Mouse (Mus musculus) urinary bladder, adult 18-20 months (tissue): ENCODE measurements around the gene Psmd13.
"Not testable (repeated sequence)": the region's sequence is repeated elsewhere in the genome, so short reads cannot be mapped to it uniquely, and the experiment has no call there.

Experiments used
- DNase-seq, 2 experiments: peaks; one replicate each; pipeline ENCODE4 v3.0.0; 2022; ENCODE audit warnings: low spot score in 2 of 2, mixed read lengths in 2 of 2

Psmd13 gene

GRCm38 (mm10) chr7:140856785-140857549, 24.8 kb upstream of the Psmd13 start, which contains the start of gene Ric8a:
Gene Ric8a (plus strand): TSS chr7:140856957.
- DNase-seq, result peak; percentile 90 to 93

- DNase-seq, result no peak
Observed at GRCm38 (mm10) chr7:140857550-140858505, 23.9 kb upstream of the Psmd13 start, which contains the start of gene Bet1l. Gene Bet1l (minus strand): TSS chr7:140857577.

GRCm38 (mm10) chr7:140858746-140859145, 23.0 kb upstream of the Psmd13 start:
- DNase-seq, result no peak

- DNase-seq, result no peak
Observed at GRCm38 (mm10) chr7:140859997-140860396, 21.8 kb upstream of the Psmd13 start.

GRCm38 (mm10) chr7:140860728-140861127, 21.0 kb upstream of the Psmd13 start:
- no peak for DNase-seq

- no peak for DNase-seq
Observed at GRCm38 (mm10) chr7:140864761-140865160, 17.0 kb upstream of the Psmd13 start.

- no peak for DNase-seq
Observed at GRCm38 (mm10) chr7:140874224-140874623, 7.5 kb upstream of the Psmd13 start.

- no peak for DNase-seq
Observed at GRCm38 (mm10) chr7:140877364-140877763, 4.4 kb upstream of the Psmd13 start.

- DNase-seq, result no peak
Observed at GRCm38 (mm10) chr7:140879355-140879754, 2.4 kb upstream of the Psmd13 start.

GRCm38 (mm10) chr7:140880419-140880818, 1.3 kb upstream of the Psmd13 start:
- DNase-seq, result no peak

- no peak for DNase-seq
Observed at GRCm38 (mm10) chr7:140880865-140881515, 778 bp upstream of the Psmd13 start.

GRCm38 (mm10) chr7:140882469-140882803, 668 bp downstream of the Psmd13 start:
- no peak for DNase-seq

GRCm38 (mm10) chr7:140890636-140891035, 8.9 kb downstream of the Psmd13 start:
- not testable (repeated sequence) for DNase-seq

GRCm38 (mm10) chr7:140894031-140894430, 12.3 kb downstream of the Psmd13 start:
- DNase-seq, result no peak

- no peak for DNase-seq
Observed at GRCm38 (mm10) chr7:140894611-140895010, 12.8 kb downstream of the Psmd13 start.

GRCm38 (mm10) chr7:140897863-140898262, 16.1 kb downstream of the Psmd13 start:
- no peak for DNase-seq

- no peak for DNase-seq
Observed at GRCm38 (mm10) chr7:140899121-140899520, 17.4 kb downstream of the Psmd13 start.

GRCm38 (mm10) chr7:140900220-140900619, 18.5 kb downstream of the Psmd13 start, which contains the start of gene Cox8b:
Gene Cox8b (minus strand): TSS chr7:140900446.
- DNase-seq, result no peak

- DNase-seq, result no peak
Observed at GRCm38 (mm10) chr7:140902036-140902875, 20.5 kb downstream of the Psmd13 start.

GRCm38 (mm10) chr7:140903212-140903611, 21.4 kb downstream of the Psmd13 start:
- DNase-seq, result peak; percentile 24 to 75

- DNase-seq, result no peak
Observed at GRCm38 (mm10) chr7:140905642-140906081, 23.9 kb downstream of the Psmd13 start.
